Mouse (Mus musculus) layer of hippocampus, adult 18-20 months (tissue): ENCODE measurements around the gene Prkca. TPM values are rescaled to one million over a fixed set of nuclear protein-coding genes. Genes with fewer than 3 reads are reported as not detected.

ENCODE experiments used
- DNase-seq, 2 experiments: peaks; one replicate each; pipeline ENCODE4 v3.0.0; 2022; ENCODE audit warnings: low spot score in 2 of 2
- total RNA-seq, 2 experiments: library from RNA; stranded (reverse); gene quantifications; 2 replicates each; pipeline ENCODE4 v1.2.3; 2021

Prkca gene
- total RNA-seq, 2 experiments from 2014 or later: 222 to 240 TPM

GRCm38 (mm10) chr11:108072606-108073243, 271.0 kb downstream of the Prkca start:
- DNase-seq: no peak

- no peak for DNase-seq
These were observed 272.5 kb downstream of the Prkca start for GRCm38 (mm10) chr11:108071230-108071629.

GRCm38 (mm10) chr11:108070038-108070437, 273.7 kb downstream of the Prkca start:
- DNase-seq: no peak

DNA sequence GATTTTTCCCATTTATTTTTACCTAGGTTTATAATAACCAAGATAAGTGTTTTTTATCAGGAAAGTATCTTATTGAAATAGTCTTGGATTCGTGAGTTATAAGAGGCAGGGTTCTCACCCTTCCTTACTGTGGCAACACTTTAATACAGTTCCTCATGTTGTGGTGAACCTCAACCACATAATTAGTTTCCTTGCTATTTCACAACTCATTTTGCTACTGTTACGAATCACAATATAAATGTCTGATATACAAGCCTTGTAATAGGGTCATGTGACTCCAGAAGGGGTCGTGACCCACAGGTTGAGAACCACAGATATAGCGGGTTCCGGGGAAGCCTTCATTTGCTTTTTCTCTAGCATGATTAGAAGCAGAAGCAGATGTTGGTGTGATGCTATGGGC, 275.3 kb downstream of the Prkca start:
- DNase-seq: no peak

DNA sequence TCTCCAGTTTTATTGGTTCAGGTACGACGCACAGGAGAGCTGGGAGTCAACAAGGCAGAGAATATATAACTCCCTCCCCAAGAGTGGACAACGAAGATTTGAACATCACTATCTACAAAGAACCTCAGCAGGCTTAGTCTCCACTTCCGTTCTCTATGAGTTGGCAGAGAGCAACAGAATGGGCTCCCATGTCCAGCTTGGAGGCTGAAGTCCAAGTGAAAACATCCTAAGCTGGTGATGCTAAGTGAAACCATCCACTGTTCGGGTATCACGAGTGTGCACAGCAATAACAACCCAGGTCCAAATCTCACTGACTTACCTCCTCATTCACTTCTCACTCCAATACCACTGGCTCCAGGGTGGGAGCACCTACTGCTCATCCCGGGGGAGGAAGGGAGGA, 276.6 kb downstream of the Prkca start:
- no peak for DNase-seq

- peak in 1 of 2 experiments; percentile 53 for DNase-seq
These were observed 279.3 kb downstream of the Prkca start for GRCm38 (mm10) chr11:108064401-108064800.

DNA sequence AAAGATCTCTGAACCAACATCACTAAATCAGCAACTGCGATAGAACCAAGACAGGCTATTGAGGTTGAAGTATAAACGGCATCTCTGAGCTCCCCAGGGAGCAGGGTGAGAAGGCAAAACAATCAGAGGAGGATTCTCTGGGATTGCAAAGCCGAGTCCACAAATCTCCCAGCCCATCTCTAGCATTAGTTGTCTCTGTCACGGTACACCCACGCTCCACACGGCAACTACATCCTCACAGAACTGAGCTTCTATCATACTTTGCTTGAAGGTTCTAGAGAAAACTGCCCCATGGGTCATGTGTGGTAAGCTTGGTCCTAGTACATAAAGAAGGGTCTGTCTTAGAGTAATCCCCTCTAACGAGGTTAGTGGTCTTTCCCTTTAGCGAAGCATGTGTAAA, 280.6 kb downstream of the Prkca start:
- peak in 1 of 2 experiments; percentile 55 for DNase-seq

DNA sequence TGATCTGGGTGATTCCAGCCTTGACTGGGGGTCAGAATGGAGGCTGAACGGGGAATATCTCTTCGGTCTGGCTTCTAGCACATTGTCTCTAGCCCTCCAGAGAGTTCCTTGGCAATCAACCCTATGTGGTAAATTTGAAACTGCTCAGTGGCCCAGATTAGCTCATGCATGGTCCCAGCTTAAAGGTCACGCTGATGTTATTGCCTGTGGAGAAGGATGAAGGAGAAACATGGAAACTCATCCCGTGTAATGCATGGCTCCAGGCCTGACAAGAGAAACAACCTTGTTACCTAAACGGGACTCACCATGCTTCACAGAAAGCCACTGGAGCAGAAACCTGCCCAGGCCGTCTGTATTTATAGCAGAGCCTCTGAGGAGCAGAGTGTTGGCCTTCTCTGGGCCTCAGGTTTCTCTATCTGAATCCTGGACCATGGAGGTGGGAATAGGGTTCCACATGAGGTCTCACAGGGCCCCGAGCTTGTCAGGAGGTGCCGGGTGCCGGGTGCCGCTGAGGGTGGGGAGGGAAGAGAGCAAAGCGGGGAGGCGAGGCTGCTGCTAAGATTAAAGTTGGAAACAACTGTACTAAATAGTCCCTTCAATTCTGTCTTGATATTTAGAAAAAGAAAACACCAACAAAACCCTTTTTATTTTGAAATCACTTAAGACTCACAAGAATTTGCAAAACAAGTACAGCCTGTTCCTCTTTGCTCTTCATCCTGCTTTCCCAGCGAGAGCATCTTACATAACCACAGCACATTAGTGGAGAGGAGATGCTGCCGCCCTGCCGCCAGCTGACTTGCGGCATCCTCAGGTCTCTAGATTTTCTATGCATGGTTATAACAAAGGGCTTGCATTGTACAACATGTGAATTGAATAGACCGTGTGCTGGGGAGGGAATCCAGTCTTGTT, 281.9 kb downstream of the Prkca start:
- peak; percentile 44 to 79 for DNase-seq

- DNase-seq: no peak
These were observed 286.6 kb downstream of the Prkca start for GRCm38 (mm10) chr11:108057138-108057537.

DNA sequence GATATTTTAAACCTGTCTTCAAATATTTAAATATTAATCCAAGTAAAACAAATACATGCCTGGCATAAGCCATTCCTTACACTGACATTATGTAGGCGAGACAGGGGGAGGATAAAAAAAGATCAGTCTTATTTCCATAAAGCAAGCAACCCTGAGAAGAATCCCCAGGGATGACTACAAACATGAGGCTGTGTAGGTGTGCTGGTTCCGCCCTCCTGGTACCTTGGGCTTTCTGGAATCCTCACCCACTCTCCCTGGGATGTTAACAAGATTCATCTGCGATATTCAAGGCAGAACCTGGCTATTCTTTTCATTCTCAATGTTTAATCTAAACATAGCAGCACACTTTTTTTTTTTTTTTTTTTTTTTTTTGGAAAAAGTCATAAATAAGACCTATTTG, 289.1 kb downstream of the Prkca start:
- no peak for DNase-seq

GRCm38 (mm10) chr11:108053746-108054145, 290.0 kb downstream of the Prkca start:
- no peak for DNase-seq

DNA sequence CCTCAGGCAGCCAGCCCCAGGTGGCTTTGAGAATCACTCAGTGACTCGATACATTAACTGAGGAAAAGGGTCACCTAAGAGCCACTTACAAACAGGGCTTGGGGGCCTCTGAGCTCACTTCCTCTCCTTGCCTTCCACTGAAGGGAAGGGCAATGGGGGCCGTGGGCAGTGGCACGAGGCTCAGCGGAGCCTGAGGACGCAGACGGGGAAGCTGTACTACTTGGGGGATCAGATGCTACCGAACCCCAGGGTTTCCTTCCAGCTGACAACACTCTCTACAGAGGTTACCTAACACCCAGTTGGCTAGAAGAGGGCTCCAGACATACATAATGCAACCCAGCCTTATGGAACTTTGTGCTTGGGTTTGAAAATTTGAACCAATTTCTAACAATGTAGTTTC, 302.1 kb downstream of the Prkca start:
- no peak for DNase-seq

GRCm38 (mm10) chr11:108040823-108041222, 302.9 kb downstream of the Prkca start:
- no peak for DNase-seq

GRCm38 (mm10) chr11:108039761-108040160, 304.0 kb downstream of the Prkca start:
- no peak for DNase-seq

DNA sequence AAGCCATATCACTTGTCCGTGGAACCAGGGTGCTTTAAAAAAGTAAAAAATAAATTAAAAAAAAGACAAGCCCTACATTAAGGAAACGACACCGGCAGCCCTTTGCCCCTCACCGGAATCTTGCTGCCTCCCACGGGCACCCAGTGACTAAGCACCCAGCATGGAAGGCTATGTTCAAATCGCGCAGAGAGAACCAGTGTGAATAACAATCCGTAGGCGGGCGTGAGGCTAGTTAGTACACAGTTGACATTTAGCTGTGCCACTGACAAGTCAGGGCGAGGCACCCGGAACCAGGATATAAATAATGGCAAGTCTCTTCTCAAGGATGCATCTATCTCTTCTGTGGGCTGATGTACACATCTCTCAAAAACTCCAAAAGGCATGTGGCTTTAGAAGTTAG, 304.7 kb downstream of the Prkca start:
- DNase-seq: peak in 1 of 2 experiments; percentile 76

GRCm38 (mm10) chr11:108036339-108036738, 307.4 kb downstream of the Prkca start:
- no peak for DNase-seq

DNA sequence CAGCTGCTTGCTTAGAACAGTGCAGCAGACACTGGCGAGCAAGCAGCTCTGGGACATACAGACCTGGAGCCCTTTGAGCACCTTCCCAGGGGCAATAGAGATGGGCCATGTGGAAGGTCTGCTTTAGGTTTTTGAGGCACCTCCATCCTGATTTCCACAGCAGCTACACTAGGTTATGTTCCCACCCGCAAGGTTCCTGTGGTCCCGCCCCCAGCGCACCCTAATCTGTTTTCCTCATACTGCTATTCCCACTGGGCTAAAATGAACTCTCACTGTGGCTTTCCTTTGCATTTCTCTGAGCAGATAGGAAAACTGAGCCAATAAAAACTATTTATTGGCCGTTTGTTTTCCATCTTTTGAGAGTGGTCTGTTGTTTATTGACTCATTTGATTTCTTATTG, 308.0 kb downstream of the Prkca start:
- DNase-seq: no peak

GRCm38 (mm10) chr11:108034376-108034775, 309.4 kb downstream of the Prkca start:
- DNase-seq: no peak

- no peak for DNase-seq
These were observed 311.2 kb downstream of the Prkca start for GRCm38 (mm10) chr11:108032568-108032967.

DNA sequence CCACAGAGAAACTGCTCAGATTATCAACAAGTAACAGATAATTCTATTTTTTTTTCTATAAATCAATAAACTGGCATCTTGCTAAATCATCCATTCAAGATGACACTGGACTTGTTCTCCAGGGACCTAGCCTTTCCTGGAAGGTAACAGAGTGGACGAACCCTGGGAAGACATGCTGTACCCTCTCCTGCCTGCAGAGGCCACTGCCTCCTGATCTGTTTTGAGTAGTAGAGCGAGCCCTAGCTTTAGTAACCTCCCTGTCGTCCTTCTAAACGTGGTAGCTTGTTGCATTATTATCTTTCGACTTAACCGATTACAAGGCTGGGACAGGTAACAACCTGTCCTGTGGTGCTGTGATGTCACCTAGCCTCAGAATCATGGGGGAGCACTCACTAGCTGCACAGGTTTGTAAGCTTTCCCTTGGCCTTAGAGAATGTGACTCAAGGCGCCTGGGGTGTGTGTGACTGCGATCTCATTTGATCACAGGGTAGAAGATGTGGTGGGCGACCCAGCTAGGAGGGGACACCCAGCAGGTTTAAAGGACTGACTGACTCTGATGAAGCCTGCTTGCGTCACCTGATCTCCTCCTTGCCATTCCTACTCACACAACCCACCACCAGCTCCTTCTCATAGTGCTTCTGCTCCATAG, 312.6 kb downstream of the Prkca start:
- DNase-seq: peak; percentile 48 to 75

DNA sequence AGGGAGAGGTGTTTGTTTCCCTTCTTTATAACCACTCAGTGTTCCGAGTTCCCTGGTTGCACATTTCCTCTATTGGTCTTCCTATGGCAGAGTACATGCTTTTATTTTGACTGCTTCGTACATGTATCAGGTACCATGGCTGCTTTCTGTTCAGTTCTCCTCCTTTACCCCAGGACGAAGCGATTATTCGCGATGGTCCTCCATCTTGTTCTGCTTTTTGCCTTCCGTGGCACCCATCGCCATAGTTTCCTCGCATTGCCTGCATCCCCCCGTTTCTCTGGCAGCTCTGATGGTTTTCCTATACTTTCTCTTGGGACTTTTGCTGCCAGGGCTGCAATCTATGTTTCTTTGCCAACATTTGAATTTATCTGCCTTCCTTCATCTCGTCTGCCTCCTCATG, 314.4 kb downstream of the Prkca start:
- DNase-seq: no peak

DNA sequence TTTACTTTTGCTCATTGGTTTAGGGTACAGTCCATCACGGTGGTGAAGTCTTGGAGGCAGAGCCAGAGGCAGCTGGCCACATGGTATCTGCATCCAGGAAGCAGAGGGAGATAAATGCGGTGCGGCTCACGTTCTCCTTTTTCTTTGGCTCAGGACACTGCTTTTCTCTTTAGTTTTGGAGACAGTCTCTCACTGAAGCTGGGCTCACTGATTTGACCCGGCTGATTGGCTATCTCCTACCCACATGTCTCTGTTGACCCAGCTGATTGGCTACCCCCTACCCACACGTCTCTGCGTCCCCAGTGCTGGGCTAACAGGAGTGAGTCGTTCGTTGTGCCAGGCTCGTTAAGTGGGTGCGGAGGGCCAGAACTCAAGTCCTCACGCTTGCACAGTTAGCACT, 315.3 kb downstream of the Prkca start:
- DNase-seq: no peak
